In the genomic region with DNA sequence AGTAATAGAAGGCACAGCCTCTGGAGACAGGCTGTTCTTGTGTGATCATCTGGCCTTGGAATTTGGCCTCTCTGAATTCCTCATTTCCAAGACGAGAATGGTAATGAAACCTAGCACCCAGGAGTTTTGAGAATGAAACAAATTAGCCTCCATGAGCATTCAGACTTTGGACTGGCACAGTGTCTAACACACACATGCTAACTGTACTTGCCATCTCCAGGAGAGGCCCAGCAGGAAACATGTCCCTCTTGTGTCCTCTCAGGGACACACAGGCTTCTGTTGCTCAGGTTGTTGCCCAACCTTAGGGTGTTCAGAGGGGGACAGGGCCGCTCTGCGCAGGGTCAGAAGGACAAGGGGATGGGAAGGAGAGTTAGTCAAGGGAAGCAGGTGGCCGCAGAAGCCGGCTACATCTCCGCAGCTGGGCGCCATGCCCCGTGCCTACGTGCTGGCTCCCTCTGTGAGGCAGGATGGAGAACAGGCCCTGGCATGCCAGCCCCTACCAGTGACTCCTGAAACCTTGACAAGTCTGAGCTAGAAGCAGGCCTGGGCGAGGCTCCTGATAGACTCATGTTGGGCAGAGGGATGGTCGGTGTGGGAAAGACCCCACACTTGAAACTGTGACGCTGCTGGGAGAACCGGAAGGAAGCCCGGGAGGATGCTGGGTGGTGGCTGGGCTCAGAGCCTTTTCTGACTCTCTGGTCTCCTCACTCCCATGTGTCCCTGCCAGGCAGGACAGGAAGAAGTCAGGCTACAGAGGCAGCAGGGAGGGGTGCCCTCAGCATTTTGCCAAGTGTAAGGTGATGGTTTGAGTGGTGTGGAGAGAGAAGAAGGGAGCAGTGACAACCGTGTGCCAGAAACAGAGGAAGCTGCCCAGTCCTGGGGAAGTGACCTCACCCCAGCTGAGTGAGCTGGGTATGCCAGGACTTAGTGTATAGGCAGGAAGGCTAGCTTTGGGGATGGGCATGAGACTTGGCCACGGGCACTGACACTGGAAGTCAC, we compare ENCODE assay signal across 7 mouse cellular contexts. TPM values are rescaled to one million over a fixed set of nuclear protein-coding genes. Genes with fewer than 3 reads are reported as not detected.
DNase-seq lines count a peak whose midpoint lies in the region; ATAC-seq lines count a peak whose summit lies in the region.

No protein-coding gene starts in this region.

- H3K4me1 ChIP-seq in embryonic facial prominence, embryonic 15.5 days: peaks cover 90% of the 10 kb centered on the region
- no peaks in the 10 kb centered on the region for H3K4me1 ChIP-seq in stomach, embryonic 14.5 days (ENCODE audit: control insufficient read depth, insufficient read depth, low read length)
- H3K4me1 ChIP-seq in midbrain, embryonic 16.5 days (ENCODE audit: control insufficient read depth, insufficient read depth, low read length): peaks cover 4% of the 10 kb centered on the region; the same call in 1 of the 2 replicates

- H3K4me3 ChIP-seq in embryonic facial prominence, embryonic 15.5 days (replicated peaks): no peak overlapping the region
- H3K4me3 ChIP-seq in stomach, embryonic 14.5 days (ENCODE audit: low read depth, low read length): no peak overlapping the region
- no peak overlapping the region for H3K4me3 ChIP-seq in midbrain, embryonic 16.5 days (ENCODE audit: low read depth, low read length)

- 48% methylated on average over 16 of the region's 16 CpGs for WGBS in embryonic facial prominence, embryonic 15.5 days
- WGBS in stomach, embryonic 14.5 days: 78% methylated on average over 16 of the region's 16 CpGs
- WGBS in midbrain, embryonic 16.5 days: 82% methylated on average over 16 of the region's 16 CpGs

- ATAC-seq in embryonic facial prominence, embryonic 15.5 days (ENCODE audit: insufficient number of reproducible peaks, low FRiP score, low TSS enrichment, low read depth): peak; percentile 18
- no peak for ATAC-seq in stomach, embryonic 14.5 days (ENCODE audit: insufficient number of reproducible peaks, insufficient read depth, low FRiP score, low read depth)
- no peak for ATAC-seq in midbrain, embryonic 16.5 days

- no peaks in the 10 kb centered on the region for H3K9me3 ChIP-seq in embryonic facial prominence, embryonic 15.5 days (replicated peaks)
- no peaks in the 10 kb centered on the region for H3K9me3 ChIP-seq in stomach, embryonic 14.5 days (ENCODE audit: control insufficient read depth, low read depth, low read length)
- no peaks in the 10 kb centered on the region for H3K9me3 ChIP-seq in midbrain, embryonic 16.5 days (replicated peaks; ENCODE audit: control insufficient read depth, low read length, poor library complexity, severe bottlenecking)

- 0 out of 2 replicates have a peak overlapping the region, but pooled peaks have one; percentile 15 for H3K4me2 ChIP-seq in embryonic facial prominence, embryonic 15.5 days (replicated peaks)
- no peak overlapping the region for H3K4me2 ChIP-seq in stomach, embryonic 14.5 days (replicated peaks; ENCODE audit: low read depth, low read length)
- no peak overlapping the region for H3K4me2 ChIP-seq in midbrain, embryonic 16.5 days (ENCODE audit: low read length)

- peak; percentile 55 to 64 for DNase-seq in kidney, adult 8-10 months
- no peak for DNase-seq in kidney, postnatal 4 days
- DNase-seq in cerebellum, adult 9-10 months: peak; percentile 58
- DNase-seq in spleen, postnatal 10 days (ENCODE audit: low spot score in 2 of 2): no peak

- H3K27ac ChIP-seq in embryonic facial prominence, embryonic 15.5 days (replicated peaks): peak overlapping the region; percentile 74
- H3K27ac ChIP-seq in stomach, embryonic 14.5 days (ENCODE audit: low read length): peak overlapping the region; percentile 74; the same call in 1 of the 2 replicates
- H3K27ac ChIP-seq in midbrain, embryonic 16.5 days (ENCODE audit: low read length): no peak overlapping the region

- H3K9ac ChIP-seq in embryonic facial prominence, embryonic 15.5 days: no peak overlapping the region
- no peak overlapping the region for H3K9ac ChIP-seq in stomach, embryonic 14.5 days (replicated peaks; ENCODE audit: low read depth, low read length)
- no peak overlapping the region for H3K9ac ChIP-seq in midbrain, embryonic 16.5 days (ENCODE audit: low read depth, low read length)

- H3K36me3 ChIP-seq in embryonic facial prominence, embryonic 15.5 days: no peaks in the 10 kb centered on the region
- H3K36me3 ChIP-seq in stomach, embryonic 14.5 days (ENCODE audit: control insufficient read depth, insufficient read depth, low read length): no peaks in the 10 kb centered on the region
- H3K36me3 ChIP-seq in midbrain, embryonic 16.5 days (ENCODE audit: control insufficient read depth, insufficient read depth, low read length): no peaks in the 10 kb centered on the region

- no peaks in the 10 kb centered on the region for H3K27me3 ChIP-seq in embryonic facial prominence, embryonic 15.5 days
- no peaks in the 10 kb centered on the region for H3K27me3 ChIP-seq in stomach, embryonic 14.5 days (ENCODE audit: control insufficient read depth, insufficient read depth, low read length)
- no peaks in the 10 kb centered on the region for H3K27me3 ChIP-seq in midbrain, embryonic 16.5 days (ENCODE audit: control insufficient read depth, insufficient read depth, low read depth, low read length)

RNA-seq across cellular contexts. Expression of a gene that starts 33.9 kb away (rescaled TPM):
- polyA plus RNA-seq in embryonic facial prominence, embryonic 15.5 days (2015; fragmentation: Nextera tagmentation; extraction: Ambion mirVana): 13.4 and 15.1 TPM in 2 replicates
- 10.5 and 11.1 TPM in 2 replicates for polyA plus RNA-seq in stomach, embryonic 14.5 days (2014; fragmentation: Nextera tagmentation; extraction: Ambion mirVana)
- 13.2 and 13.4 TPM in 2 replicates for polyA plus RNA-seq in midbrain, embryonic 16.5 days (2015; fragmentation: Nextera tagmentation; extraction: Ambion mirVana)

Comparison
In these comparisons a context has a peak if more than half of its experiments do, and no peak if none do; other contexts are left out.
1. DNase-seq: peak in kidney, adult 8-10 months (2 of 2) and cerebellum, adult 9-10 months (single experiment); none in kidney, postnatal 4 days (0 of 2) and spleen, postnatal 10 days (0 of 2).